Mouse (Mus musculus): ENCODE results near the gene Calr. TPM values are rescaled to one million over a fixed set of nuclear protein-coding genes. Genes with fewer than 3 reads are reported as not detected.
A peak's percentile ranks its signal among the peaks of the same experiment; 100 is the strongest.

Calr gene
- polyA plus RNA-seq, 1 experiment from 2014 or later, result 1,041 TPM

DNA sequence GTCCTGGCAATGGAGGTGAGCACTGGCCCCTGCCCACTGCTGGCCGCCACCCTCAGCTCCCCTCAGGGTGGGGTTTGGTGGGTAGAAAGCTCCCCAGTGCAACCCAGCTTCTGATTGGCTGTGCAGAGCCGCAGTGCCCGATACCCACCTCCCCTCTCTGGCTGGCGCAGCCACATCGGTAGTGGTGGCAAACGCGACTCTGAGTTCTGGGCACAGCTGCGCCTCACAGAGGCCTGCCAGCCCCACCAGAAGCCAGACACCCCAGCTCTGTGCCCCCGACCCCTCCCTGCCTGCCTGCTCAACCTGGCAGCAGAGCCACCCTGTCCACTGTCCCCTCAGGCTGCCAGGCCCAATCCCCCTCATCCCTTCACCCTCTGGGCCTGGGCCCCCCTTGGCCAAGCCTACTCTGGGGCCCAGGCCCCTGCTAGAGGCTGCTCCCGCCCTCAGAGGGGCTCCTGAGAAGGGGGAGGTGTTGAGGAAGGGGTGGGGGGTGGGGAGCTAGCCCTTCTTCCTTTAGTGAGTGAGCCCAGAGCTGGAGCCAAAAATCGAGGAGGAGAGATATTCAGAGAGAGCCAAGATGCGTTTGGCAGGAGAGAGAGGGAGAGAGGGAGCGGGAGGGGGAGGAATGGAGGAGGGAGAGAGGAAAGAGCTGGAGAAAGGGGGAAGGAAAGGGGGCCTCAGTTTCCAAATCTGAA lies 52.8 kb downstream of the Calr start:
- Histone ChIP-seq H3K9me3 (replicated peaks) (no peaks in the 10 kb centered on the region), H3K27ac (peak overlapping the region; percentile 41; the same call in 1 of the 2 replicates), H3K4me2 (peak overlapping the region; percentile 27; the same call in 1 of the 2 replicates), H3K36me3 (no peaks in the 10 kb centered on the region), H3K27me3 (peaks cover 99% of the 10 kb centered on the region), H3K4me1 (peaks cover 29% of the 10 kb centered on the region), H3K4me3 (replicated peaks) (no peak overlapping the region), H3K9ac (no peak overlapping the region)
- WGBS, result 62% methylated on average over 13 of the region's 13 CpGs
- no peak; the same call in 1 of the 2 replicates for ATAC-seq (replicated peaks; ENCODE audit: low FRiP score)

DNA sequence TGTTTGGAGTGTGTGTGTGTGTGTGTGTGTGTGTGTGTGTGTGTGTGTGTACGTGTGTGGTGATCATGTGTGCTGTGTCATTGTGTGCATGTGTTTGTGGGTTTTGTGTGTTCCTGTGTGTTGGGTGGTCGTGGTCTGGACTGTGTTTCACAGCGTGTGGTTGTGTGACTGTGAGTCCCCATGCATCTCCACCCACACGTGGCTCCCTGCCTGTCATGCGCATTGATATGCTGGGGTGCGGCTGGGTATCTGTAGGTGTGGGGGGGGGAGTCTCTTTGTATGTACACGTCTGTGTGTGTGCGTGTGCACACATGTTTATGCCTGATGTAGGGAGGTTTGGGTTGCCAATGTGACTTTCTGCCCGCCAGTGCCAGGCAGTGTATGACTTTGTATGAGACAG lies 53.6 kb downstream of the Calr start:
- no peak overlapping the region for H3K9ac ChIP-seq
- ATAC-seq (replicated peaks; ENCODE audit: low FRiP score), result no peak
- no peaks in the 10 kb centered on the region for H3K36me3 ChIP-seq
- H3K4me1 ChIP-seq, result peaks cover 23% of the 10 kb centered on the region
- H3K9me3 ChIP-seq (replicated peaks), result no peaks in the 10 kb centered on the region
- no peak overlapping the region for H3K4me2 ChIP-seq
- 86% methylated on average over 9 of the region's 9 CpGs for WGBS
- H3K27ac ChIP-seq, result no peak overlapping the region
- peaks cover 99% of the 10 kb centered on the region for H3K27me3 ChIP-seq
- H3K4me3 ChIP-seq (replicated peaks), result no peak overlapping the region

DNA sequence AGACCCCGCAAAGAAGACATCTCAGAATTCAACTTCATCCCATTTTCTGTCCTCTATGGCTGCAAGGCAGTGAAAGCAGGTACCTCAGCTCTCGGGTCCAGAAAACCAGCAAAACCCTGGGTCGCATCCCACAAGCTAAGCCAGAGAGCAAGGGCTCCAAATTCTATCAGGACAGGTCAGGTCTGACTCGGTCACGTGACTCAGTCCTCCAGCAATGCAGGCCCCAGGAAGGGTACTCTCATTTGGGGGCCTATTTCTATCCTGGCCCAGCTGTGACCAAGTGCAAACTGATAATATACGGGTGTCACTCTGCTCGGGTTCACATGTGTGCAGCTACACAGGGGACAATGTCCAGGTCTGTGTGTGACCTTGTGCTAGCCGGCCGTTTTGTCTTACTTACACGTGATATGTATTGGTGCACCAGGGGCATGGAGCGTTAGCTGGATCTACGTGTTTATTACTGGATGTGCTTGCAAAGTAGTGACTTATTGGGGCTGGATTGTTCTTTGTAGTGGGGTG lies 54.2 kb downstream of the Calr start:
- Histone ChIP-seq H3K4me3 (replicated peaks) (no peak overlapping the region), H3K36me3 (no peaks in the 10 kb centered on the region), H3K9me3 (replicated peaks) (no peaks in the 10 kb centered on the region), H3K27me3 (peaks cover 99% of the 10 kb centered on the region), H3K27ac (no peak overlapping the region), H3K9ac (no peak overlapping the region), H3K4me1 (peaks cover 18% of the 10 kb centered on the region), H3K4me2 (no peak overlapping the region)
- ATAC-seq (replicated peaks; ENCODE audit: low FRiP score), result no peak
- 79% methylated on average over 12 of the region's 12 CpGs for WGBS

Small RNA genes within 50 kb of the gene (microRNA-seq; reads per million reads assigned to microRNA genes)
- gene Mir7069, result 1.6 reads per million, percentile 4 among the genes with 10 or more reads in this experiment

Other genes with a start within 250 kb of the Calr start
- 73.4 and 80.3 TPM in 2 replicates for gene Ier2, start 184.1 kb downstream of the Calr start, polyA plus RNA-seq (2015; fragmentation: Nextera tagmentation; extraction: Ambion mirVana)
- 68.7 and 73.8 TPM in 2 replicates for gene Trmt1, start 160.6 kb downstream of the Calr start, polyA plus RNA-seq (2015; fragmentation: Nextera tagmentation; extraction: Ambion mirVana)
- gene Nacc1, start 159.1 kb downstream of the Calr start, polyA plus RNA-seq (2015; fragmentation: Nextera tagmentation; extraction: Ambion mirVana), result 23.9 and 25.6 TPM in 2 replicates
- gene Lyl1, start 145.5 kb downstream of the Calr start, polyA plus RNA-seq (2015; fragmentation: Nextera tagmentation; extraction: Ambion mirVana), result 7.6 and 7.8 TPM in 2 replicates
- gene G430095P16Rik, start 123.9 kb downstream of the Calr start, polyA plus RNA-seq (2015; fragmentation: Nextera tagmentation; extraction: Ambion mirVana), result 1.9 and 2.3 TPM in 2 replicates
- gene Nfix, start 46.6 kb downstream of the Calr start, polyA plus RNA-seq (2015; fragmentation: Nextera tagmentation; extraction: Ambion mirVana), result 14.2 and 15.5 TPM in 2 replicates
- 6.3 and 7.0 TPM in 2 replicates for gene Dand5, start 24.1 kb downstream of the Calr start, polyA plus RNA-seq (2015; fragmentation: Nextera tagmentation; extraction: Ambion mirVana)
- 52.6 and 53.0 TPM in 2 replicates for gene Gadd45gip1, start 15.4 kb downstream of the Calr start, polyA plus RNA-seq (2015; fragmentation: Nextera tagmentation; extraction: Ambion mirVana)
- 112 and 122 TPM in 2 replicates for gene Rad23a, start 6.3 kb downstream of the Calr start, polyA plus RNA-seq (2015; fragmentation: Nextera tagmentation; extraction: Ambion mirVana)
- 102 and 103 TPM in 2 replicates for gene Farsa, start 10.1 kb upstream of the Calr start, polyA plus RNA-seq (2015; fragmentation: Nextera tagmentation; extraction: Ambion mirVana)
- gene Syce2, start 25.2 kb upstream of the Calr start, polyA plus RNA-seq (2015; fragmentation: Nextera tagmentation; extraction: Ambion mirVana), result 66.5 and 70.3 TPM in 2 replicates
- 49.8 and 51.2 TPM in 2 replicates for gene Gcdh, start 47.0 kb upstream of the Calr start, polyA plus RNA-seq (2015; fragmentation: Nextera tagmentation; extraction: Ambion mirVana)
- 3.4 and 7.2 TPM in 2 replicates for gene Klf1, start 55.0 kb upstream of the Calr start, polyA plus RNA-seq (2015; fragmentation: Nextera tagmentation; extraction: Ambion mirVana)
- 8.3 and 8.6 TPM in 2 replicates for gene Dnase2a, start 61.6 kb upstream of the Calr start, polyA plus RNA-seq (2015; fragmentation: Nextera tagmentation; extraction: Ambion mirVana)
- gene Mast1, start 90.4 kb upstream of the Calr start, polyA plus RNA-seq (2015; fragmentation: Nextera tagmentation; extraction: Ambion mirVana), result 0.40 and 0.48 TPM in 2 replicates
- 0.45 and 0.49 TPM in 2 replicates for gene Rtbdn, start 100.1 kb upstream of the Calr start, polyA plus RNA-seq (2015; fragmentation: Nextera tagmentation; extraction: Ambion mirVana)
- not detected in 2 replicates for gene Gm49661, start 122.5 kb upstream of the Calr start, polyA plus RNA-seq (2015; fragmentation: Nextera tagmentation; extraction: Ambion mirVana)
- 808 and 824 TPM in 2 replicates for gene Prdx2, start 122.7 kb upstream of the Calr start, polyA plus RNA-seq (2015; fragmentation: Nextera tagmentation; extraction: Ambion mirVana)
- 125 and 129 TPM in 2 replicates for gene Rnaseh2a, start 122.8 kb upstream of the Calr start, polyA plus RNA-seq (2015; fragmentation: Nextera tagmentation; extraction: Ambion mirVana)
- 9.6 TPM in 2 replicates for gene Junb, start 131.8 kb upstream of the Calr start, polyA plus RNA-seq (2015; fragmentation: Nextera tagmentation; extraction: Ambion mirVana)
- gene Hook2, start 143.7 kb upstream of the Calr start, polyA plus RNA-seq (2015; fragmentation: Nextera tagmentation; extraction: Ambion mirVana), result 25.3 and 27.0 TPM in 2 replicates
- 0.10 TPM in 1 of 2 replicates, not detected in the other for gene Best2, start 167.6 kb upstream of the Calr start, polyA plus RNA-seq (2015; fragmentation: Nextera tagmentation; extraction: Ambion mirVana)
- gene Asna1, start 178.3 kb upstream of the Calr start, polyA plus RNA-seq (2015; fragmentation: Nextera tagmentation; extraction: Ambion mirVana), result 133 and 143 TPM in 2 replicates
- gene Trir, start 179.9 kb upstream of the Calr start, polyA plus RNA-seq (2015; fragmentation: Nextera tagmentation; extraction: Ambion mirVana), result 119 and 120 TPM in 2 replicates
- 25.8 and 30.0 TPM in 2 replicates for gene Tnpo2, start 190.0 kb upstream of the Calr start, polyA plus RNA-seq (2015; fragmentation: Nextera tagmentation; extraction: Ambion mirVana)
- 28.9 and 32.1 TPM in 2 replicates for gene Fbxw9, start 213.1 kb upstream of the Calr start, polyA plus RNA-seq (2015; fragmentation: Nextera tagmentation; extraction: Ambion mirVana)
- 0.66 and 0.82 TPM in 2 replicates for gene Gm5741, start 221.0 kb upstream of the Calr start, polyA plus RNA-seq (2015; fragmentation: Nextera tagmentation; extraction: Ambion mirVana)
- gene Dhps, start 224.8 kb upstream of the Calr start, polyA plus RNA-seq (2015; fragmentation: Nextera tagmentation; extraction: Ambion mirVana), result 68.8 and 72.3 TPM in 2 replicates
- gene Wdr83os, start 233.8 kb upstream of the Calr start, polyA plus RNA-seq (2015; fragmentation: Nextera tagmentation; extraction: Ambion mirVana), result 141 TPM in 2 replicates
- 43.3 and 45.1 TPM in 2 replicates for gene Wdr83, start 234.4 kb upstream of the Calr start, polyA plus RNA-seq (2015; fragmentation: Nextera tagmentation; extraction: Ambion mirVana)
- 39.2 and 41.5 TPM in 2 replicates for gene Man2b1, start 236.3 kb upstream of the Calr start, polyA plus RNA-seq (2015; fragmentation: Nextera tagmentation; extraction: Ambion mirVana)